Mouse (Mus musculus) spleen, adult 2 months (tissue): ENCODE results near the gene Sh3bgrl2. TPM values are rescaled to one million over a fixed set of nuclear protein-coding genes. Genes with fewer than 3 reads are reported as not detected.

Source experiments
- DNase-seq, 2 experiments: peaks; one replicate each; pipeline versions ENCODE4 v3.0.0 to v3.0.0-alpha.2; 2012 to 2021; ENCODE audit warnings: low spot score in 2 of 2, low read depth in 1 of 2
- H3K27ac ChIP-seq: fragments of 200-500 bp; 2 replicates; pipeline ENCODE4 v1.5.1; 2012; ENCODE audit warnings: low read length, inconsistent platforms; ENCODE audit not compliant: insufficient read depth
- H3K27me3 ChIP-seq: fragments of 200-500 bp; 2 replicates; pipeline ENCODE4 v1.6.1; 2012; ENCODE audit warnings: mild to moderate bottlenecking, moderate library complexity, low read length, inconsistent platforms; ENCODE audit not compliant: control insufficient read depth, insufficient read depth
- H3K36me3 ChIP-seq: fragments of 200-500 bp; 2 replicates; pipeline ENCODE4 v1.6.1; 2012; ENCODE audit warnings: mild to moderate bottlenecking, low read length, inconsistent platforms; ENCODE audit not compliant: control insufficient read depth, insufficient read depth
- H3K4me1 ChIP-seq: fragments of 200-500 bp; 2 replicates; pipeline ENCODE4 v1.6.1; 2011; ENCODE audit warnings: inconsistent platforms; ENCODE audit not compliant: control insufficient read depth, insufficient read depth, insufficient read length
- H3K4me3 ChIP-seq: fragments of 200-500 bp; 2 replicates; pipeline ENCODE4 v1.5.1; 2011; ENCODE audit warnings: mild to moderate bottlenecking, inconsistent platforms; ENCODE audit not compliant: insufficient read depth, insufficient read length; ENCODE audit errors: extremely low read depth
- CTCF ChIP-seq: fragments of 200-500 bp; IDR thresholded peaks from 2 replicates; pipeline ENCODE4 v1.5.1; 2011; ENCODE audit warnings: mild to moderate bottlenecking, inconsistent platforms; ENCODE audit not compliant: insufficient read depth, insufficient read length, insufficient replicate concordance; ENCODE audit errors: extremely low read depth
- POLR2A ChIP-seq: fragments of 200-500 bp; IDR thresholded peaks from 2 replicates; pipeline ENCODE4 v1.6.1; 2011; ENCODE audit warnings: low read depth, low read length, inconsistent platforms
- WGBS: fragments of 180-500 bp; shearing (Covaris S2); methylation state at CpG from one replicate; pipeline ENCODE4 v1.1.7; 2018; 5-methylcytosine and 5-hydroxymethylcytosine counted together
- polyA plus RNA-seq: library from polyadenylated mRNA; depleted of rRNA; stranded (reverse); fragments of >200 nt; gene quantifications from 2 replicates; pipeline ENCODE4 v1.2.3, GENCODE M21; 2012

Gene Sh3bgrl2
- polyA plus RNA-seq, 1 experiment: 2.8 TPM

GRCm38 (mm10) chr9:83599505-83599904 is 51.4 kb downstream of the Sh3bgrl2 start:
- Histone ChIP-seq H3K4me1 (no peaks in the 10 kb centered on the region), H3K4me3 (no peak overlapping the region), H3K27ac (no peak overlapping the region), H3K27me3 (no peaks in the 10 kb centered on the region), H3K36me3 (no peaks in the 10 kb centered on the region)
- TF ChIP-seq POLR2A (no peak), CTCF (no peak)
- DNase-seq: no peak
- WGBS: 60% methylated on average over 6 of the region's 6 CpGs

GRCm38 (mm10) chr9:83600286-83601048 is 52.3 kb downstream of the Sh3bgrl2 start:
- Histone ChIP-seq H3K27ac (no peak overlapping the region), H3K4me3 (no peak overlapping the region), H3K4me1 (no peaks in the 10 kb centered on the region), H3K27me3 (no peaks in the 10 kb centered on the region), H3K36me3 (no peaks in the 10 kb centered on the region)
- 86% methylated on average over 10 of the region's 10 CpGs for WGBS
- TF ChIP-seq POLR2A: no peak
- TF ChIP-seq CTCF: no peak
- DNase-seq: no peak

GRCm38 (mm10) chr9:83602176-83602770 is 54.1 kb downstream of the Sh3bgrl2 start:
- Histone ChIP-seq H3K36me3 (no peaks in the 10 kb centered on the region), H3K27ac (no peak overlapping the region)

GRCm38 (mm10) chr9:83603159-83603558 is 55.0 kb downstream of the Sh3bgrl2 start:
- no peak overlapping the region for H3K4me3 ChIP-seq
- no peaks in the 10 kb centered on the region for H3K4me1 ChIP-seq
- no peak overlapping the region for H3K27ac ChIP-seq
- H3K27me3 ChIP-seq: no peaks in the 10 kb centered on the region
- H3K36me3 ChIP-seq: no peaks in the 10 kb centered on the region
- WGBS: 68% methylated on average over 2 of the region's 2 CpGs
- no peak for DNase-seq
- TF ChIP-seq POLR2A: no peak
- TF ChIP-seq CTCF: no peak

More at GRCm38 (mm10) chr9:83602176-83602770, 54.1 kb downstream of the Sh3bgrl2 start:
- no peak for DNase-seq
- Histone ChIP-seq H3K4me3 (no peak overlapping the region), H3K27me3 (no peaks in the 10 kb centered on the region), H3K4me1 (no peaks in the 10 kb centered on the region)
- TF ChIP-seq POLR2A (no peak), CTCF (no peak)
- WGBS: 86% methylated on average over 6 of the region's 6 CpGs

- Histone ChIP-seq H3K36me3 (no peaks in the 10 kb centered on the region), H3K4me1 (no peaks in the 10 kb centered on the region), H3K4me3 (no peak overlapping the region), H3K27me3 (no peaks in the 10 kb centered on the region), H3K27ac (no peak overlapping the region)
- 75% methylated on average over 8 of the region's 8 CpGs for WGBS
- TF ChIP-seq CTCF (no peak), POLR2A (no peak)
- DNase-seq: no peak
Observed at GRCm38 (mm10) chr9:83605886-83606640, 57.9 kb downstream of the Sh3bgrl2 start.

- Histone ChIP-seq H3K27ac (no peak overlapping the region), H3K36me3 (no peaks in the 10 kb centered on the region)
- 88% methylated on average over 1 of the region's 1 CpGs for WGBS
Observed at GRCm38 (mm10) chr9:83608135-83608534, 60.0 kb downstream of the Sh3bgrl2 start.

More at GRCm38 (mm10) chr9:83608135-83608534, 60.0 kb downstream of the Sh3bgrl2 start:
- DNase-seq: no peak
- H3K4me3 ChIP-seq: no peak overlapping the region
- H3K4me1 ChIP-seq: no peaks in the 10 kb centered on the region
- TF ChIP-seq CTCF (no peak), POLR2A (no peak)
- H3K27me3 ChIP-seq: no peaks in the 10 kb centered on the region
